Mouse (Mus musculus) spleen, embryonic (tissue): Measurements from ENCODE around the gene Crlf3.

Source experiments
- CTCF ChIA-PET: fragments of 350-600 bp; sonication (Branson Sonifier 250); formaldehyde crosslinking; loops from one replicate; lab custom pipeline; 2022; lab: Charles Lee

Gene Crlf3

DNA sequence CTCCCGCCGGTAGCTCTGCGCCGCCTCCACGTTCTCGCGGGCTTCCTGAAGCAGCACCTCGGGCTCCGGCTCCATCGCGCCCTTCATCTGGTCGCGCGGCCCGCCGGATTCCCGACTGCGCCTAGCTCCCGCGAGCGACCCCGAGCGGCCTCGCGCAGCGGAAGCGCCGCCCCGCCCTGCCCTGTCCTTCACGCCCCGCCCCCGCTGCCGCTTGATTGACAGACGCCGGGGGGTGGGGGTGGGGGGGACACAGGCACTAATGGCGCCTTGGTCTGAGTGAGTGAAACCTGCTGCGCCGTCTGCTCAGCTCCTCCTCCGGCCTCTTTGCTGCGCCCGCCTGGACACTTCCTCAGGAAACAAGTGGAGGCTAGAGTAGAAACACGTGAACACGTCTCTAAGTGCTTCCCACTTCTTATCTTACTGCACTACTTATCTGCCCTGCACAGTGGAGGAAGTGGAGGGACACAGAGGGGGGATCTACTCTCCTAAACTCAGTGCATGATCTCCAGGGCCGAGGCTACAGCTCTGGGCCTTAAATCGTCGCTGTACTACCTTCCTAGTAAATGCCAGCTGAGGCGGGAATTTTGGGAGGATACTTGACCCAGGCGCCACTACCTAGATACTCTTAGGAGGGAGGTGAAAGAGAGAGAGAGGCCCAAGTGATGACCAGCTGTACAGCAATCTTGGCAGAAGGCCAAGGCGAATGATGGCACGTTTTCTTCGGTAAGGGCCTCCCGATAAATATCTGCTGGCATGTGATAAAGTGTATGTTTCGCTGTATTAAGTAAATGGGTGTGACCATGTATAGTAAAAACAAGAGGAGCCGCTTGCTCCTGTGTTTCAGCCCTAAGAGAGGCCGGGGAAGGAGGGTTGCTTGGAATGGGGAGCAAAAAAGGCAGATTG is at the start of gene Crlf3:
TSS of gene Crlf3 (minus strand) at position 166 of the 903 bp plus-strand sequence.
- CTCF ChIA-PET: no interaction called here

DNA sequence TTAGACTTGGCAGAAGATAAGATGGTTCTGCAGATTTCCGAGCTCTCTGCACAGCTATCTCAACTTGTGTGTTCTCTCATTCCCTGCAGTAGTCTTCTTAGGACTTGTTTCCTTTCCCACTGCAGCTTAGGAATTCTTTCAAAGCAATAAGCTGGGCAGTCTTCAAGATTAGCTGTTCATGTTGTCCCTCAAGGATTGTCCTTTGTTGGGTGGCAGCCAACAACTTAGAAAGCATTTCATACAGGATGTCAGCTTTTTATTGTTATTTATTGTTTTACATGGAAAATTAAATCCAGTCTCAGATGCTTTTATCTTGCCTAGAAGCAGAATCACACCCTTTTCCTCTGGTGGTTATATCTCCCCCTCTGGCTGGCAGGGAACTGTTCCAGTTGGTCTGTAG is 35.6 kb upstream of the Crlf3 start:
- CTCF ChIA-PET: no interaction called here

DNA sequence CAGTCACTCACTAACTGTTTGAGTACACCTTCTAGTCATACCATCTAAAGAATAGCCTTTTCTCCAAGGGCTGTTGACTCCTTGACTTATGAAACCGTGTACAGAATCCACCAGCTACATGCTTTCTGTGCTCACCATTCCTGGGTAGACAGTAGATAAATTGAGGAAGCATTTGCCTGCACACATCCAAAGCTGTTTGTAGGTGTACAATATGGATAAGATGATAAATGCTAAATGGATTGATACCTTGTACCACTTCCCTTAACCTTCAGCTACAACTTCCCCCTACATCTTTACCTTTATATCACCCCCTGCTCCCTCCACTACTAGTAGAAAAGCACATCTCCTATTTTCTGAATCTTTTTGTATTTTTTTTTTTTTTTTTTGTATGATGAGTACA is 23.6 kb upstream of the Crlf3 start:
- CTCF ChIA-PET: no interaction called here

DNA sequence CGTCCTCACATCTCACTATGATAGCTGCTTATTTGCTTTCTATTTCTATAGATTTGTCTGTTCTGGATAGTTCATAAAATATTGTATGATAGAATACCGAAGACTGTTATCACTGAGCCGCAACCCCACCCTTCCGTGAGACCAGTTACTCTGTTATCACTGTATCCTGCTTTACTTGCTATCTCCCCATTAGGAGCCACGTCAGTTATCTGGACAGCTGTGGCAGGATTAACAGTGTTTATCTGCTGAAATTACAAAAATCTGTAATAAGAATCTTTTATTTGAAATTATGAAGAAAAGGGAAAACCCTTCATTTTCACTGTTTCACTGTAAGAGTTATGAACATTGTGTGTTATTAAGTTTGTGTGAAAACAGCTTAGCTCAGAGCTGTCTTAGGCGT is 20.5 kb upstream of the Crlf3 start:
- CTCF ChIA-PET: no interaction called here

DNA sequence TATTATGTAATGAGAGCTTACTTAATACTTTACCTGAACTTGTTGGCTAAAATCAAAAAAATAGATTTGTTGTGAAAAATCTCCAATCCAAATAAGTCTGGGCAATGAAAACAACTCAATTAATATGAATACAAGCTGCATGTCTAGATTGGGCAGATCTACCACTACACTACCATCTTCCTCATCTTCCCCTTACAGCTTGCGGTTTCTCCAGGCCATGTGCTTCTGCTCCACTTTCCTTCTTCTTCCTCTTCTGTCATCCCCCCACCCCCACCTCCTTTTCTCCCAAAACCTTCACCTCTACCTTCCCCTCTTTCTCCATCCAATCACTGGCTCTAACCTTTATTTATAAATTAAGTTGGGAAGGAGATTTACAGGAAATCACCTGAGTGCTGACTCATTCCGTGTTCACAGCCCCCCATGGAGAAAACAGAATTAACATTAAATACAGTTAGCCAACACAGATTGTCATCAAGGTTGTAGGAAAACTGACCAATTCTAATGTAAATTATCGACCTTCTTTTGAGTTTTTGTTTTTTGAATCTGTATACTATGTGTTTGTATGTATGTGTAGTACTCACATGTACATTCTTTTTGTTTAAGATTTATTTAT is 17.8 kb upstream of the Crlf3 start:
- CTCF ChIA-PET: interaction anchor here (0.6 kb wide), 1 partner anchor 24 kb away, joined by 3 read pairs; no protein-coding TSS in a partner anchor

DNA sequence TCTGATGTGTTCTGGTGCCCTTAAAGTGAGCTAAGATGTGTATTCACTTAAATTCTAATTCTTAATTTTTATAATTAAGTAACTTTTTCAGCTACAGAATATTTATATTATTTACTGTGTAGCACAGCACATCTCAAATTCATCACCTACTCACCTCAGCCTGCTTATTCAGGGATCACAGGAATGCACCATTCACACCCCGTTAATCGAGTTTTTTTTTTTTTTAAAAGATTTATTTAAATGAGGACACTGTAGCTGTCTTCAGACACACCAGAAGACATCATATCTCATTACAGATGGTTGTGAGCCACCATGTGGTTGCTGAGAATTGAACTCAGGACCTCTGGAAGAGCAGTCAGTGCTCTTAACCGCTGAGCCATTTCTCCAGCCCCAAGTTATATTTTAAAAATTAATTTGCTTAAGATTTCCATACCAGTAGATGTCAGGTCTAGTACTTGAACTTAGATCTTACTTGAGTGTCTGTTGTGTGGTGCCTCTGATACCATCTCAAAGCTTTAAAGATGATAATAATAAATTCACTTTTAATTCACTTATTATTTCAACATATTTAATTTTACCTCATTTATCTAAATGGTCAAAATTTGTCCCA is 9.9 kb upstream of the Crlf3 start:
- CTCF ChIA-PET: interaction anchor here (0.8 kb wide), 1 partner anchor 11 kb away, joined by 5 read pairs; no protein-coding TSS in a partner anchor

DNA sequence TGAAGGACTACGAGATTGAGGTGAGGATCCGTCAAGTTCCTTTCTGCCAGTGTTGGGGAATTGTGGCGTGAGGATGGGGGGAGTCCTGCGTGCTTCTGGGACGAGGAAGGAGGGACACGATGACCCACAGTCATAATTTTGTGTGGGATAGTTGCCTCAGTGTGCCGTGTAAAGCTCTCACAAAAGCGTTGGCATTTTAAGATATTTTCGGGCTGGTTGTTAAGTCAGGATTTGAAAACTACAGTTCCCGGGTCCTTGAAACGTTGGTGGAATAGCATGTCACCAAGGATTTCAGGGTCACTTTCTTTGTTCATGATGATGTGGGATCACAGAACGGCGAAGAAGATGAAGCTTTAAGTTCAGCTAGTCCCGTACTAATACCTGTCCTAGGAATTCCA is 9.0 kb upstream of the Crlf3 start:
- CTCF ChIA-PET: interaction anchor here (0.8 kb wide), 1 partner anchor 11 kb away, joined by 5 read pairs; no protein-coding TSS in a partner anchor

DNA sequence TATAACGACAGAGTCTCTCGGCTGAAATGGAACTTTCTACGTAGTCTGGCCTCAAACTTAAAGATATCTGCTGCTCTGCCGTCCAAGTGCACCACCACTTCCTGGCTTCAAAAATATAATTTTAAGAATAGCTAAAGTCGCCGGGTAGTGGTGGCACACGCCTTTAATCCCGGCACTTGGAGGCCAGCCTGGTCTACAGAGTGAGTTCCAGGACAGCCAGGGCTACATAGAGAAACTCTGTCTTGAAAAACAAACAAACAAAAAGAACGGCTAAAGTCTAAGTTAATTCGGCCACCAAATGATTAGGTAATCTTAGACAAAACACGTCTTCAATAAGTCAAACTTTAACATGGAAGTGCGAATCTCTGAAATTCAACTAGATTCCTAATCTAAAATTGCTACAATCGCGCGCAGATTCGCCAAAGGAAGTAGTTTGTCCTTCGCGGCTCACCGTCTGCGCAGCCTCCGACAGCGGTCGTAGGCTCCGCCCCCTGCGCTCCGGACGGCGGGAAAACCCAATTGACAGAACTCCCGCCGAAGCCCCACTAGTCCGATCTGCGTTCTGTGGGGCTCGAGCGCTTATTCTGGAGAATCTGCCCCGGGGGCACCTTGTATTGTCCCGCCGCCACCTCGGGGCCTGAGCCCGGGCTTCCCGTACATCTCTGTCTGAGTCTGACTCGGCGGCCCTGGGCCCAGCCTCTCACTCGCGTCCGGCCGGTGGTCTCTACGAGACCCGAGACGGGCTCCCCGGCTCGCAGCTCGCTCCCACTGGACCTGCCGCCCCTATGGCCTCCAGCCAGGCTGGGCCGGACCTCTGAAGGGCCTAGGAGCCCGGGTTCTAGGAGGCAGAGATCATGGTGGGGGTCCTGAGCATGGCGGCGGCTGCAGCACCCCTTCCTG is 8.4 kb upstream of the Crlf3 start, which contains the start of gene Atad5:
TSS of gene Atad5 (plus strand) at position 484 of the 900 bp plus-strand sequence.
- CTCF ChIA-PET: interaction anchor here (0.8 kb wide), 1 partner anchor 13 kb away, joined by 3 read pairs; no protein-coding TSS in a partner anchor

DNA sequence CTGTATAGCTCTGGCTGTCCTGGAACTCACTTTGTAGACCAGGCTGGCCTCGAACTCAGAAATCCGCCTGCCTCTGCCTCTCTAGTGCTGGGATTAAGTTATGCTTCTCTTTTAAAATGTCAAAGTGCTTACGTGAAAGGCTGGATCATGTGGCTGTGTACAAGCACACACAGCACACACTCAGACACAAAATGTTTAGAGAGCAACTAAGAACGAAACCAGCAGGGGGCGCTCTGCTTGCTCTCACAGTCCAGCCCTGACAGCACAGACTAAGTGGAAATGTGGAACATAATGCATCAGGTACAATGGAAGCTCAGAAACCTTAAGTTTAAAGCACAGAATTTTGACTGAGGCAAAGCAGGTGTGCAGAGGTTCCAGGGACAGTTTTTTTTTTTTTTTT is 6.1 kb upstream of the Crlf3 start:
- CTCF ChIA-PET: interaction anchor here (0.6 kb wide), 1 partner anchor 11 kb away, joined by 3 read pairs; no protein-coding TSS in a partner anchor

DNA sequence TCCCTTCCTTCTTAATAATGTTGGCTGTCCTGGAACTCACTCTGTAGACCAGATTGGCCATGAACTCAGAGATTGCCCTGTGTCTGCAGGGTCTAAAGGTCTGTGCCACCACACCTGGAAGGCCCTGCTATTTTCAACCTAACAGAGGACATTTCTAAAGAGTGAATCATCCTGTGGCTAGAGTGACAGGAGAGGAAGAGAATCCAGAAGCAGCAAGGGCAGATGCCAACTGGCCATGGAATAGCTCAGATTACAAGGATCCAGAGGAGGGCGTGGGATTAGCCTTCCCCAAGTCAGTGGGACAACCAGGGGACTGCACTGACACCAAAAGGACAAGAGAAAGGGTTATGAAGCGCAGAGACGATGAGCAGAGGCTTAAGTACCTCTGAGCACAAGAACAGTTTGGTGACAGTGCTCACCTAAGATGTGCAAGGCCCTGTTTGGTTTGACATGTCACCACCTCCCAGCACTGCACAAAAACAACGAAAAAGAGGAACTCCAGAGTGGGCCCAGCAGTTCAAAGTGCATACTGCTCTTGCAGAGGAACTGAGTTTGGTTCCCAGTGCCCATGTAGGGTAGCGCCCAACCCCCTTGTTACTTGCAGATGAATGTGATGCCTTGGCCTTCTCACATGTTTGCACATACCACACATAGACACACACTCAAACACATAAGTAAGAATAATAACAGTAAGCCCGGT is 4.7 kb upstream of the Crlf3 start:
- CTCF ChIA-PET: no interaction called here

DNA sequence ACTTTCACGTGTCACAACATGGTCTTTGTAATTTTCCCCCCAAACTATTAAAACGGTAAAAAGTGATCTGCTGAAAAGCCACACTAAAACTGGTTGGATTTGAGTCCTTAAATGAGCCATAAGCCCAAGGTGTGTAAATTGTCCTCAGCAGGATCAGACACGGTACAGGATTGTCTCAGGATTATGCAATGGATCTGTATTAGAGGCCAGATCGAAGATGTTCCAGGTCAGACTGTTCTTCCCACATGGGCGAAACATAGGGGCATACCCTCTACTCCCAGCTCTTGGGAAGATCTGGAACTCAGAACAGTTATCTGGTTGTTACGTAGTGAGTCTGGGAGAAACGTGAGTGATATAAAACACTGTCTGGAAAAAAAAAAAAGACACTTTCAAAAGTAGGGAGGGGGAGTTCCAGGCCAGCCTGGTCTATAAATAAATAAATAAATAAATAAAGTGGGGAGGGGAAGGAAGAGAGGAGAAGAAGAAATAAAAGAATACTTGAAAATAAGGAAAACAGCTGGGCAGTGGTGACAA is 1.1 kb upstream of the Crlf3 start:
- CTCF ChIA-PET: no interaction called here

DNA sequence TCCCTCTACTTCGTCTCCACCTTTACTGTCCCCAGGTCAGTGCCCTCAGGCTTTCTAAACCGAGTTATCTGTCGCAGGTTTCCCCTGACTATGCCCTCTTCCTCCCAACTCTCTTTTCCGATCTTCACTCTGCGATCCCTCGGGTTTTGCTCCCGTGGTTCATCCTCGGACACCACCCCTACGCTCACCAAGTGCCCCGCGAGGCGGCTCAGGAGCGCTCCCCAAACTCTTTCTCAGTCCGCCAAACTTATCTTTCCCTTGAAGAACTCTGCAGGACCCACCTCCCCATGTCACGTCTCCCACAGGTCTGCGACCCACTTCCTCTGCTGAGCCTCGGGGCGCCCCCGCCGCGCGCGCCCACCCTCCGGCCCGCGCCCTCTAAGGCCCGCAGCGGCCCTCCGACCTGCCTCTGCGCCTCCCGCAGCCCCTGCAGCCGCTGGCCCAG is 388 bp downstream of the Crlf3 start:
- CTCF ChIA-PET: no interaction called here

DNA sequence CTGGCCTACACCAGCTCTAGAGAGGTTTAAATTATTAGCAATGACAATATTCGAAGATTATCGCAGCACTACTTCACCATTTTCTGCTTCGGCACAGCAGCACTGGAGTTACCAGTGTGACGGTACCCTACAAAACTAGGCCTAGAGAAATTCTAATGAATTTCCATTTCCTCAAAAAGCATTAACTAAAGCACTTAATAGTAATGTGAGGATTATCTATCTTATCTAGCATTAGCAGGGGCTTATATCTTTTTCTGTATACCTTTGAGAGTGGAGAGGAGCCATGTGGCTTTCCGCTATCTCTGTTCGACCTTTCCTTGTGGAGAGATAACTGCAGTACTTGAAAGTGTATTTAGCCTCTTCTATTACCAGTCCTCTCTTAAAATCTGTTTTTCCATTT is 1.0 kb downstream of the Crlf3 start:
- CTCF ChIA-PET: interaction anchor here (1.0 kb wide), 2 partner anchors 11 to 13 kb away, joined by 5 read pairs; no protein-coding TSS in a partner anchor

DNA sequence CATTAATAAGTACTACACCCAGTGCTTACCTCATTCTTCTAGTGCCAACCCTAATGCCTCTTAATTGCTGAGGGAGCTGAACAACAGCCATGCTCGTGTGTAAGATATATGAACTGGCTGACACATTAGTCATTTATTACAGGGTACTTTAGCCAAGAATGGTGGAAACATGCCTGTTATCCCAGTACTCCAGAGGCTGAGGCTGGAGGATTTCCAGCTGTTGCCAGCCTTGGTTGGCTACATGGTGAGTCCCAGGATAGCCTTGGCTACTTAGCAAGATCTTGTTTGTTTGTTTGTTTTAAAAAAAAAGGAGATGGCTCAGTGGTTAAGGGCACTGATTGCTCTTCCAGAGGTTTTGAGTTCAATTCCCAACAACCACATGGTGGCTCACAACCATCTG is 2.0 kb downstream of the Crlf3 start:
- CTCF ChIA-PET: interaction anchor here (0.6 to 1.0 kb wide), 3 partner anchors 11 to 14 kb away, joined by 5 read pairs; no protein-coding TSS in a partner anchor

DNA sequence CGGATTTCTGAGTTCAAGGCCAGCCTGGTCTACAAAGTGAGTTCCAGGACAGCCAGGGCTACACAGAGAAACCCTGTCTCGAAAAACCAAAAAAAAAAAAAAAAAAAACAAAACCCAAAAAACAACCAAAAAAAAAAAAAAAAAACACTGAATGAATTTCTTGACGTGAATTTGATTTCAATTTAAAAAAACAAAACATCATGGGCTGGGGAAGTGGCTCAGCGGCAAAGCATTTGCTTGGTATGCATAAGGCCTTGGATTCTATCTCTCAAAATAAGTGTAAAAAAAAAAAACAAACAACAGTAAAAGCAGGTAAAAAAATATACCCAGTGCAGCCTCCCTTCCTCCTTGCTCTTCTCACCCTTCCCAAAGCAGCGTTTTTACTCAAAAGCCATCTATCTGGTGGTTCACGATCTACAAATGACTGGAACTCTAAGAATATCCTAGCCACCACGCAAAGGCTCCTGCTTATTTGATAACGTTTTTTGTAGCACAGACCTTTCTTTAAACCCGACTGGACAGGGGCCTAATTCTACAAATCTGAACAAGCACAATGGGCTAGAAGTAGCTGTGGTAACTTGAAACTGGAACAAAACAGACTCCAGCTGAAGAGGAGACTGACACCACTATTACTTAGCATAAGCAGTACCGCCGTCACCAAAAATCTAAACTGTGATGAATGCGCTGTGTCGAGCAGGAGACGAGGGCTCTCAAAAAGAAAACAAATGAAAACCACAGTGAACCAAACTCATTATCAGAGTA is 2.8 kb downstream of the Crlf3 start:
- CTCF ChIA-PET: interaction anchor here (0.6 to 0.7 kb wide), 2 partner anchors 13 to 737 kb away, joined by 5 read pairs; no protein-coding TSS in a partner anchor

DNA sequence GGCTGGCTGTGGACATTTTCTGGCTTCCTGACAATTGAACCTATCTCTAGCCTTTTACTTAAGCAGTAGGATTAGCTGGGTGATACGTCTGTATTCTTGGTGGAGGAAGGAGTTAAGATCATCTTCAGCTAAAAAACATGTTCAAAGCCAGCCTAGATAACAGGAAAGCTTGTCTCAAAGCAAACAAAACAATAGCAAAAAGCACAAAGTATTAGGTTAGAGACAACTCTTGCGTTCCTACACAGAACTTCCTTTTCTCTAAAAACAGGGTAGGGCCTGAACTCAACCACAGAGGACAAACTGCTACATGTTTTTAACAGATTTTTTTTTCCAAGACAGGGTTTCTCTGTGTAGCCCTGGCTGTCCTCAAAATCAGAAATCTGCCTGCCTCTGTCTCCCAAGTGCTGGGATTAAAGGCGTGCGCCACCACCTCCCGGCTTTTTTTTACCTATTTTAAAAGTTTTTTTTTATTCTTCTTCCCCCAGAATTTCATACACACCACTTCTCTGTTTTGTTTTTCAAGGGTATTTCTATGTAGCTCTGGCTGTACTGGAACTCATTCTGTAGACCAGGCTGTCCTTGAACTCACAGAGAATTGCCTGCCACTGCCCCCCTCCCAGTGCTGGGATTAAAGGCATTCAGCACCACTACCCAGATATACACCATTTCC is 5.0 kb downstream of the Crlf3 start:
- CTCF ChIA-PET: no interaction called here

DNA sequence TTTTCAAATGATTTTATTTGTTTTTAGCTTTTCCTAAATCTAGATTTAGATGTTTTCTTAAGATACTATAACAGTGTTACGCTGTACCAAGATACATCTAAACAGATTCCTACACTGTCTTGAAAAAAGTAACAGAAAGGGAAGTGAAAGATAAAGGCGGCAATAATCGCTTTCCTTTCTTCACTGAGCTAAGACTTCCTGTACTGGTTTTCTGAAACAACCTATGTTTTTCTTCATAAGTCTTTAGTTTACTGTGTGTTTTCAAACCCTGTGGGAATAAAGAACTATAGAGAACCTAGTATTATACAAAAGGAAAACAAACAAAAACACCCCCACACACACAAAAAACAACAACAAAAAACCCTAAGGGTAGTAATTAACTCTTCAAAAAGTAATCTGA is 8.4 kb downstream of the Crlf3 start:
- CTCF ChIA-PET: interaction anchor here (0.6 kb wide), 3 partner anchors 9 to 139 kb away, joined by 3 to 12 read pairs (median 3); no protein-coding TSS in a partner anchor

DNA sequence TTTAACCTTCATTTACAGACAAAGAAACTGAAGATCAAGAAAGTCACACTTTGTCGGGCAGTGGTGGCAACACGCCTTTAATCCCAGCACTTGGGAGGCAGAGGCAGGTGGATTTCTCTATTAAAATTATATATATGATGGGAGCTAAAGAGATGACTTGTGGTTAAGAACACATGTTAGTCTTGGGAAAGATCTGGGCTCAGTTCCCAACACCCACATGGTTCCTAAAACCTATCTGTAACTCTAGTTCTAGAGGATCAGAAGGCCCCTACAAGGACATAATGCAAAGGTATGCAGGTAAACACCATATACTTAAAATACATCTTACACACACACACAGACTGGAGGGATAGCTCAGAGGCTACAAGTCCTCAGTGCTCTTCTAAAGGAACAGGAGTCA is 9.8 kb downstream of the Crlf3 start:
- CTCF ChIA-PET: no interaction called here
